ENCODE assay signal across 8 mouse cellular contexts in genomic region chr9:99242533-99243189, GRCm38 (mm10). TPM values are rescaled to one million over a fixed set of nuclear protein-coding genes. Genes with fewer than 3 reads are reported as not detected.
DNase-seq lines count a peak whose midpoint lies in the region; ATAC-seq and TF ChIP-seq lines count a peak whose summit lies in the region.
"Had no signal": no experiment of that assay in that cellular context is flagged by ENCODE, and none has a peak within 500 bp of the region (broad histone marks: within the 10 kb centered on the region; RNA-seq: fewer than 3 reads in every experiment).

No protein-coding gene starts in this region.

- H3K4me1 ChIP-seq in spleen, adult 2 months (ENCODE audit: control insufficient read depth, insufficient read depth, insufficient read length): no peaks in the 10 kb centered on the region; the same call in 1 of the 2 replicates
- peaks cover 4% of the 10 kb centered on the region; the same call in 1 of the 2 replicates for H3K4me1 ChIP-seq in embryonic facial prominence, embryonic 15.5 days
- no peaks in the 10 kb centered on the region for H3K4me1 ChIP-seq in intestine, embryonic 14.5 days (replicated peaks; ENCODE audit: control insufficient read depth, insufficient read depth, low read length)
- peaks cover 2% of the 10 kb centered on the region; the same call in 1 of the 2 replicates for H3K4me1 ChIP-seq in midbrain, embryonic 11.5 days (ENCODE audit: control insufficient read depth, insufficient read depth, low read length)

- peak overlapping the region; percentile 68 for H3K4me3 ChIP-seq in spleen, adult 2 months (ENCODE audit: extremely low read depth, insufficient read depth, insufficient read length)
- peak overlapping the region; percentile 67 for H3K4me3 ChIP-seq in embryonic facial prominence, embryonic 15.5 days (replicated peaks)
- H3K4me3 ChIP-seq in intestine, embryonic 14.5 days (ENCODE audit: low read depth, low read length): peak overlapping the region; percentile 84
- peak overlapping the region; percentile 84 for H3K4me3 ChIP-seq in midbrain, embryonic 11.5 days (ENCODE audit: low read depth, low read length)

- peak; percentile 69 for ATAC-seq in embryonic facial prominence, embryonic 15.5 days (ENCODE audit: insufficient number of reproducible peaks, low FRiP score, low TSS enrichment, low read depth)
- ATAC-seq in intestine, embryonic 14.5 days (replicated peaks; ENCODE audit: low FRiP score, low TSS enrichment, low read depth): no peak; the same call in 1 of the 2 replicates
- ATAC-seq in midbrain, embryonic 11.5 days (ENCODE audit: low FRiP score): peak; percentile 3; the same call in 1 of the 2 replicates

- H3K27me3 ChIP-seq in spleen, adult 2 months (ENCODE audit: control insufficient read depth, insufficient read depth, low read length): no peaks in the 10 kb centered on the region
- H3K27me3 ChIP-seq in embryonic facial prominence, embryonic 15.5 days: no peaks in the 10 kb centered on the region
- H3K27me3 ChIP-seq in intestine, embryonic 14.5 days (replicated peaks; ENCODE audit: control insufficient read depth, insufficient read depth, low read length): no peaks in the 10 kb centered on the region
- H3K27me3 ChIP-seq in midbrain, embryonic 11.5 days (ENCODE audit: control insufficient read depth, insufficient read depth, low read length): no peaks in the 10 kb centered on the region

- H3K4me2 ChIP-seq in embryonic facial prominence, embryonic 15.5 days (replicated peaks): peak overlapping the region; percentile 59
- peak overlapping the region; percentile 71 for H3K4me2 ChIP-seq in intestine, embryonic 14.5 days (ENCODE audit: low read length)
- peak overlapping the region; percentile 69 for H3K4me2 ChIP-seq in midbrain, embryonic 11.5 days

- no peak for TF ChIP-seq CTCF in spleen, adult 2 months (IDR thresholded peaks at IDR 0.05; ENCODE audit: extremely low read depth, insufficient read depth, insufficient read length, insufficient replicate concordance)

- peak overlapping the region; percentile 77 for H3K27ac ChIP-seq in spleen, adult 2 months (ENCODE audit: insufficient read depth, low read length)
- H3K27ac ChIP-seq in embryonic facial prominence, embryonic 15.5 days (replicated peaks): no peak overlapping the region
- H3K27ac ChIP-seq in intestine, embryonic 14.5 days (ENCODE audit: low read depth): no peak overlapping the region
- no peak overlapping the region for H3K27ac ChIP-seq in midbrain, embryonic 11.5 days (ENCODE audit: low read depth, low read length)

- H3K9ac ChIP-seq in embryonic facial prominence, embryonic 15.5 days: 0 out of 2 replicates have a peak overlapping the region, but pooled peaks have one; percentile 9
- H3K9ac ChIP-seq in intestine, embryonic 14.5 days (ENCODE audit: low read length): no peak overlapping the region
- H3K9ac ChIP-seq in midbrain, embryonic 11.5 days (ENCODE audit: low read length): no peak overlapping the region; the same call in 1 of the 2 replicates

- H3K9me3 ChIP-seq in embryonic facial prominence, embryonic 15.5 days (replicated peaks): no peaks in the 10 kb centered on the region
- no peaks in the 10 kb centered on the region for H3K9me3 ChIP-seq in intestine, embryonic 14.5 days (ENCODE audit: control insufficient read depth, low read length)
- no peaks in the 10 kb centered on the region for H3K9me3 ChIP-seq in midbrain, embryonic 11.5 days (ENCODE audit: control insufficient read depth, low read length)

- WGBS in spleen, adult 2 months: 6% methylated on average over 17 of the region's 17 CpGs
- 7% methylated on average over 17 of the region's 17 CpGs for WGBS in embryonic facial prominence, embryonic 15.5 days
- 8% methylated on average over 17 of the region's 17 CpGs for WGBS in intestine, embryonic 14.5 days
- WGBS in midbrain, embryonic 11.5 days: 9% methylated on average over 17 of the region's 17 CpGs

- H3K36me3 ChIP-seq in spleen, adult 2 months (ENCODE audit: control insufficient read depth, insufficient read depth, low read length): no peaks in the 10 kb centered on the region
- peaks cover 6% of the 10 kb centered on the region; the same call in 1 of the 2 replicates for H3K36me3 ChIP-seq in embryonic facial prominence, embryonic 15.5 days
- H3K36me3 ChIP-seq in intestine, embryonic 14.5 days (ENCODE audit: control insufficient read depth, insufficient read depth, low read length): peaks cover 5% of the 10 kb centered on the region; the same call in 1 of the 2 replicates
- H3K36me3 ChIP-seq in midbrain, embryonic 11.5 days (ENCODE audit: control insufficient read depth, insufficient read depth, low read length): no peaks in the 10 kb centered on the region

- TF ChIP-seq POLR2A in spleen, adult 2 months (IDR thresholded peaks at IDR 0.05; ENCODE audit: low read depth, low read length): no peak

- no peak for DNase-seq in spleen, adult 2 months (ENCODE audit: low read depth in 1 of 2, low spot score in 2 of 2)
- no peak for DNase-seq in spleen, postnatal 10 days (ENCODE audit: low spot score in 2 of 2)
- DNase-seq in intestine, embryonic 14.5 days (ENCODE audit: low spot score): no peak
- no peak for DNase-seq in midbrain, embryonic 11.5 days (ENCODE audit: low spot score, missing footprints)
- no peak for DNase-seq in adrenal gland, adult 18-20 months (ENCODE audit: low spot score in 2 of 2)
- DNase-seq in cerebellum, postnatal 4 days (ENCODE audit: low spot score in 2 of 2): no peak

RNA-seq across cellular contexts. Expression of gene Cep70, which starts 0.5 kb away (rescaled TPM):
- polyA plus RNA-seq in spleen, adult 2 months (2012; rRNA removed): 1.0 and 1.3 TPM in 2 replicates
- 26.2 and 29.4 TPM in 2 replicates for polyA plus RNA-seq in embryonic facial prominence, embryonic 15.5 days (2015; fragmentation: Nextera tagmentation; extraction: Ambion mirVana)
- polyA plus RNA-seq in intestine, embryonic 14.5 days (2014; fragmentation: Nextera tagmentation; extraction: Ambion mirVana): 28.0 and 30.6 TPM in 2 replicates
- polyA plus RNA-seq in midbrain, embryonic 11.5 days (2014; fragmentation: Nextera tagmentation; extraction: Ambion mirVana): 41.9 and 49.5 TPM in 2 replicates
- total RNA-seq in adrenal gland, adult 18-20 months (2021): 1 to 10 TPM; 5.8 to 8.3 TPM

RNA-seq across cellular contexts. Expression of gene Faiml, which starts 5.6 kb away (rescaled TPM):
- polyA plus RNA-seq in spleen, adult 2 months (2012; rRNA removed): not detected in 2 replicates
- not detected in 2 replicates for polyA plus RNA-seq in embryonic facial prominence, embryonic 15.5 days (2015; fragmentation: Nextera tagmentation; extraction: Ambion mirVana)
- polyA plus RNA-seq in intestine, embryonic 14.5 days (2014; fragmentation: Nextera tagmentation; extraction: Ambion mirVana): not detected in 2 replicates
- not detected in 2 replicates for polyA plus RNA-seq in midbrain, embryonic 11.5 days (2014; fragmentation: Nextera tagmentation; extraction: Ambion mirVana)
- not detected for total RNA-seq in adrenal gland, adult 18-20 months (2021)
- total RNA-seq: heart, adult 18-20 months had no signal

Comparison
In these comparisons a context has a peak if more than half of its experiments do, and no peak if none do; other contexts are left out.
1. RNA of gene Cep70, which starts 0.5 kb away (polyA plus RNA-seq): 41.9 to 49.5 TPM in midbrain, embryonic 11.5 days, 26.2 to 29.4 TPM in embryonic facial prominence, embryonic 15.5 days and 28.0 to 30.6 TPM in intestine, embryonic 14.5 days; 1.0 to 1.3 TPM in spleen, adult 2 months; every median in the first group is over 10 times any median in the second.
2. Peak in every context shown above with its lines, with median percentiles within 50 percentile points of each other: H3K4me3 ChIP-seq and H3K4me2 ChIP-seq.